Mouse (Mus musculus) cerebral cortex, adult 2 months (tissue): ENCODE results near the gene Ino80.

Source experiments
- WGBS: fragments of 180-500 bp; shearing (Covaris S2); methylation state at CpG from one replicate; pipeline ENCODE4 v1.1.7; 2018; 5-methylcytosine and 5-hydroxymethylcytosine counted together

The Ino80 gene

GRCm38 (mm10) chr2:119344537-119345138 is 132.8 kb downstream of the Ino80 start:
- whole genome bisulfite sequencing = 55% methylated on average over 6 of the region's 6 CpGs

GRCm38 (mm10) chr2:119337425-119338265 is 139.8 kb downstream of the Ino80 start:
- WGBS = 8% methylated on average over 60 of the region's 60 CpGs

DNA sequence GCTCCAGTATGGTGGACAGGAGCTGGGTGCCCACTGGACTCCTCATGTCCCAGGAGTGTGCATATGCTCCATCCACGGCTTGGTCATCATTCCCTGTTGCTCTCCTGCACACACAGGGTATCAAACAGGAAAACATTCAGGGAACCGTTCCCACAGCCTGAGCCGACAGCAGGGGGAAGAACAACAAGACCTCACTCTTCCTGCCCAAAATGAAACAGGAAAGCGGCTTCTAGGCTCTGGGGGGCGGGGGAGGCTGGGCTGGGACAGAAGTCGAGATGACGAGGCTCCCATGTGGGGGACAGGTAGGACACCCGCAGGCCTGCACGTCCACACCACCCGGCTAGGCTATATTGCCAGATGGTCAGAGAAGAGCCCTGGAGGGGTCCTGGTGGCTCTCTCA is 141.0 kb downstream of the Ino80 start:
- 63% methylated on average over 10 of the region's 10 CpGs for WGBS

- 86% methylated on average over 2 of the region's 2 CpGs for WGBS
Observed at GRCm38 (mm10) chr2:119336002-119336401, 141.5 kb downstream of the Ino80 start.

GRCm38 (mm10) chr2:119335535-119335934 is 142.0 kb downstream of the Ino80 start:
- WGBS = 85% methylated on average over 1 of the region's 1 CpGs

- 91% methylated on average over 7 of the region's 7 CpGs for WGBS
Observed at GRCm38 (mm10) chr2:119334964-119335525, 142.4 kb downstream of the Ino80 start.

DNA sequence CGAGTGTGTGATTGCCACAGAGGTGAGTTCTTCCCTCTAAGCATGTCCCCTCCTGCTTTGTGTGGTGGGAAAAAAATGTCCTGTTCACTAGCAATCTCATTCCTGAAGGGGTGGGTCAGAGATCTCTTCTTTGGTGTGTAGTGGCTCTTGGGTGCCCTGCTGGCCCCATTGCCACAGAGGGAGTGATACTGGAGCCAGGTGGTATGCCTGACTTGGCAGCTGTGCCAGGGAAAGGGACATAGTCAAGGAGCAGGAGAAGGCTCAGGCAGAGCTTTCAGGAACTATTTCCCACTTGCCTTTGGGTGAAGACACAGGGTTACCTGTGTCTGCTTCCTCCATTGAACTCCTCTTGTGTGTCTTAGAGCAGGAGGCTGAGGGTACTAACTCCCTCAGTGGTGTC is 143.4 kb downstream of the Ino80 start:
- 80% methylated on average over 1 of the region's 1 CpGs for WGBS

DNA sequence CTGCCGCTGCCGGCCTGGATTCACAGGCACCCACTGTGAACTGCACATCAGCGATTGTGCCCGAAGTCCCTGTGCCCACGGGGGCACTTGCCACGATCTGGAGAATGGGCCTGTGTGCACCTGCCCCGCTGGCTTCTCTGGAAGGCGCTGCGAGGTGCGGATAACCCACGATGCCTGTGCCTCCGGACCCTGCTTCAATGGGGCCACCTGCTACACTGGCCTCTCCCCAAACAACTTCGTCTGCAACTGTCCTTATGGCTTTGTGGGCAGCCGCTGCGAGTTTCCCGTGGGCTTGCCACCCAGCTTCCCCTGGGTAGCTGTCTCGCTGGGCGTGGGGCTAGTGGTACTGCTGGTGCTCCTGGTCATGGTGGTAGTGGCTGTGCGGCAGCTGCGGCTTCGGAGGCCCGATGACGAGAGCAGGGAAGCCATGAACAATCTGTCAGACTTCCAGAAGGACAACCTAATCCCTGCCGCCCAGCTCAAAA is 145.3 kb downstream of the Ino80 start:
- WGBS = 82% methylated on average over 24 of the region's 24 CpGs

DNA sequence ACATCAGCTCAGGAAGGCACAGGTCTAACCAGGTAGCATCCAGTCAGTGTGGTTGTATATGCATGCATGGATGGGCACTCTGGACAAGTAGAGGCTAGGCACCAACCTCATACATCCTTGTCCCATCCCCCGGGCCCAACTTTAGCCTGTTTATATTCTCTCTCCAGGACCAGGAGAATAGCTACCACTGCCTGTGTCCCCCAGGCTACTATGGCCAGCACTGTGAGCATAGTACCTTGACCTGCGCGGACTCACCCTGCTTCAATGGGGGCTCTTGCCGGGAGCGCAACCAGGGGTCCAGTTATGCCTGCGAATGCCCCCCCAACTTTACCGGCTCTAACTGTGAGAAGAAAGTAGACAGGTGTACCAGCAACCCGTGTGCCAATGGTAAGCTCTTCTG is 146.7 kb downstream of the Ino80 start:
- WGBS = 93% methylated on average over 8 of the region's 8 CpGs

DNA sequence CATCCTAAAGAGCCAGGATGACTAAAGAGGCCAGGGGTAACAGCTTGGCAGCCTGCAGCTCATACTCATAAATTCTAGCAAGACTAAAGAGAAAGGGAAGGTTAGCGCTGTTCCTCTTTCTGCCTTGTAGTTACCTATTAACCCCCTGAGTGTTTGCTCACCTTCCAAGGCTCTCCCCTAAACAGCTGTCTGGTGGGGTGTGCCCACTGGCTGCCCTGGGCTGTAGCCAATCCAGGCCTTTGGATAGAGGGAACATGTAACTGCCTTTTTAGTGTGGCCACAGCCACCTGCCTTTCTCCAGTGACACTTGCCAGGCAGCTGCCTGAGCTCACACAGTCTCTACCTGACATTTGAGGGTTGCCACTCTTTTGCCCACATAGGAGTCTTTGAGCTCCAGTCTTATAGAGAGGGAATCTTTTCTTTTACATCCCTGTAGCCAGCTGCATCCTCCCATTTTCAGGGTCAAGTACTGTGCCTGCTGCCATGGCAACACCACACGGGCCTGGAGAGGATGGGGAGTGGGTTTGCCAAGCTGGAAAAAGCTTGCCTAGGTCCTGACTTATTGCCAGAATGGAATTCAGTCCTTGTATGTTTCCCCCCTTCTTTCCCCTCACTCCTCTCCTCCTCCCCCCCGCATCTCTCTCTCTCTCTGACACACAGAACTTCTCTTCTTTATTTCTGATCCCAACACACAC is 148.2 kb downstream of the Ino80 start:
- WGBS = 78% methylated on average over 3 of the region's 3 CpGs

DNA sequence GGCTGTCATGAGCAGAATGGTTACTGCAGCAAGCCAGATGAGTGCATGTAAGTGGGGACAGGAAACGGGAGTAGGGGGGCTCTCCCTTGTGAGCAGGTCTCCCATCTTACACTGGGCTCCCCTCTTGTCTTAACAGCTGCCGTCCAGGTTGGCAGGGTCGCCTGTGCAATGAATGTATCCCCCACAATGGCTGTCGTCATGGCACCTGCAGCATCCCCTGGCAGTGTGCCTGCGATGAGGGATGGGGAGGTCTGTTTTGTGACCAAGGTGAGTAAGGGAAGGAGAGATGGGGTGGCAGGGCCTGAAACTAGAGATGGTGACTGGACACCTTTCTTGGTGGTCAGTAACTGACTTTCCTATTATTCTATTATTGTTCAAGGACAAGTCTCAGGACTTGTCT is 148.9 kb downstream of the Ino80 start:
- 75% methylated on average over 5 of the region's 5 CpGs for WGBS

- WGBS = 60% methylated on average over 11 of the region's 11 CpGs
Observed at GRCm38 (mm10) chr2:119327942-119328526, 149.5 kb downstream of the Ino80 start.

DNA sequence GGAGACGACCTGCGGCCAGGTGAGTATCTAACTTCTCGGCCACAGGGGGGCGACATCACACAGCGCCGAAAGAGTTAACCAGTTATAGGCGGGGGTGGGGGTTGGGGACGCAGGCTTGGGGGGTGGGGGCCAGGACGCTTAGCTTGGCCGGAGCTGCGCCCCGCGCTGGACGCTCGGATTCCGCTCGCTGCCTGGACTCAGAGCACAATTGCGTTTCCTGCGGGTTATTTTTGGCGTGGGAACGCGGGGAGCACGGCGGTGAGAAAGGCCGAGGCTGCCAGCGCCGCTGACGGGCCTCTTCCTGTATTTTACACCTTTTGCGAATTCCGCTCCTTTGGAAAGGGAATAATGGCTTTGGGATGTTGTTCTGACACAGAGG is 150.4 kb downstream of the Ino80 start:
- 1% methylated on average over 30 of the region's 30 CpGs for WGBS

- WGBS = 1% methylated on average over 60 of the region's 61 CpGs
Observed at GRCm38 (mm10) chr2:119326161-119327101, 151.1 kb downstream of the Ino80 start.

GRCm38 (mm10) chr2:119325568-119326143 is 151.8 kb downstream of the Ino80 start, which contains the start of gene Dll4:
TSS of gene Dll4 (plus strand) at chr2:119325784.
- 1% methylated on average over 33 of the region's 33 CpGs for WGBS

- 2% methylated on average over 32 of the region's 32 CpGs for WGBS
Observed at GRCm38 (mm10) chr2:119324576-119325318, 152.7 kb downstream of the Ino80 start.

- 24% methylated on average over 32 of the region's 32 CpGs for WGBS
Observed at GRCm38 (mm10) chr2:119323866-119324575, 153.5 kb downstream of the Ino80 start.
